Mouse (Mus musculus) lung, adult 2 months (tissue): Measurements from ENCODE around the gene Rnf7.

ENCODE experiments used
- CTCF ChIP-seq: fragments of 200-500 bp; IDR thresholded peaks from 2 replicates; pipeline ENCODE4 v1.5.1; 2011; ENCODE audit warnings: mild to moderate bottlenecking, low read length, control low read depth; ENCODE audit not compliant: insufficient read depth
- POLR2A ChIP-seq: fragments of 200-500 bp; IDR thresholded peaks from 2 replicates; pipeline ENCODE4 v1.6.1; 2011; ENCODE audit warnings: low read depth, mild to moderate bottlenecking, control low read depth, low read length, borderline replicate concordance; ENCODE audit errors: extremely low read depth

GRCm38 (mm10) chr9:96493212-96493611 lies 14.7 kb upstream of the Rnf7 start:
- no peak for TF ChIP-seq CTCF
- no peak for TF ChIP-seq POLR2A
